8 mouse cellular contexts compared by ENCODE assay signal in genomic region chr10:63386444-63386843, GRCm38 (mm10). TPM values are rescaled to one million over a fixed set of nuclear protein-coding genes. Genes with fewer than 3 reads are reported as not detected.
DNase-seq lines count a peak whose midpoint lies in the region; ATAC-seq and TF ChIP-seq lines count a peak whose summit lies in the region.

No protein-coding gene starts in this region.

- no peaks in the 10 kb centered on the region for H3K36me3 ChIP-seq in intestine, postnatal 0 days (ENCODE audit: control insufficient read depth, insufficient read depth)
- no peaks in the 10 kb centered on the region for H3K36me3 ChIP-seq in midbrain, embryonic 10.5 days

- peak overlapping the region; percentile 32; the same call in 1 of the 2 replicates for H3K9ac ChIP-seq in intestine, postnatal 0 days (ENCODE audit: low read depth, low read length)

- no peaks in the 10 kb centered on the region for H3K9me3 ChIP-seq in intestine, postnatal 0 days (ENCODE audit: control insufficient read depth)
- no peaks in the 10 kb centered on the region for H3K9me3 ChIP-seq in midbrain, embryonic 10.5 days (replicated peaks)

- peak; percentile 89 for DNase-seq in adrenal gland, postnatal 10 days
- peak; percentile 70 for DNase-seq in embryo, embryonic 9.5 days (ENCODE audit: extremely low spot score)
- DNase-seq in gastrocnemius, postnatal 4 days (ENCODE audit: low spot score in 2 of 2) = peak; percentile 49 to 79
- DNase-seq in left cerebral cortex, postnatal 36 days (ENCODE audit: low spot score in 2 of 2) = peak; percentile 79 to 85
- DNase-seq in midbrain, embryonic 10.5 days (ENCODE audit: low spot score) = peak; percentile 80
- DNase-seq in right cerebral cortex, postnatal 36 days (ENCODE audit: low spot score in 2 of 2) = peak; percentile 77 to 85
- peak; percentile 71 to 78 for DNase-seq in urinary bladder, postnatal 4 days (ENCODE audit: low spot score in 2 of 2)

- TF ChIP-seq CTCF in intestine, postnatal 0 days (IDR thresholded peaks at IDR 0.05; ENCODE audit: low read depth) = no peak

- no peaks in the 10 kb centered on the region for H3K27me3 ChIP-seq in intestine, postnatal 0 days (replicated peaks; ENCODE audit: control insufficient read depth, insufficient read depth, low read length)
- peaks cover 4% of the 10 kb centered on the region for H3K27me3 ChIP-seq in midbrain, embryonic 10.5 days (ENCODE audit: low read depth, poor library complexity, severe bottlenecking)

- H3K4me2 ChIP-seq in intestine, postnatal 0 days (replicated peaks; ENCODE audit: low read depth) = peak overlapping the region; percentile 80

- no peak overlapping the region for H3K27ac ChIP-seq in intestine, postnatal 0 days (ENCODE audit: low read depth, low read length)
- peak overlapping the region; percentile 66 for H3K27ac ChIP-seq in midbrain, embryonic 10.5 days (replicated peaks)

- H3K4me1 ChIP-seq in intestine, postnatal 0 days (replicated peaks; ENCODE audit: control insufficient read depth, insufficient read depth, low read length) = no peaks in the 10 kb centered on the region
- H3K4me1 ChIP-seq in midbrain, embryonic 10.5 days = peaks cover 8% of the 10 kb centered on the region

- intact Hi-C loops in left cerebral cortex, postnatal 36 days (cut with DNase I) = loop anchor here (10.0 kb wide), 1 partner anchor 142 kb away; the partner anchor contains the start of gene Herc4

- WGBS in intestine, postnatal 0 days = under 1% methylated on average over 19 of the region's 19 CpGs
- WGBS in midbrain, embryonic 10.5 days = under 1% methylated on average over 19 of the region's 19 CpGs

- H3K4me3 ChIP-seq in intestine, postnatal 0 days (ENCODE audit: low read depth, low read length) = peak overlapping the region; percentile 56
- peak overlapping the region; percentile 60 for H3K4me3 ChIP-seq in midbrain, embryonic 10.5 days

- ATAC-seq in intestine, postnatal 0 days = peak; percentile 47; the same call in 1 of the 2 replicates

RNA-seq across cellular contexts. Expression of gene Dnajc12, which starts 4.2 kb away (rescaled TPM):
- total RNA-seq in adrenal gland, postnatal 10 days (2021) = 10 to 100 TPM; 14.6 to 15.9 TPM
- 10 to 100 TPM in 1 of 2 experiments, 1 to 10 TPM in 1; 9.4 to 10.9 TPM for total RNA-seq in gastrocnemius, postnatal 4 days (2021)
- polyA plus RNA-seq in intestine, postnatal 0 days (2015; fragmentation: Nextera tagmentation; extraction: Ambion mirVana) = 5.3 and 6.4 TPM in 2 replicates
- total RNA-seq in left cerebral cortex, postnatal 36 days (2021) = 10 to 100 TPM; 21.7 to 22.0 TPM
- 11.9 and 15.2 TPM in 2 replicates for polyA plus RNA-seq in midbrain, embryonic 10.5 days (2016; fragmentation: Nextera tagmentation; extraction: Ambion mirVana)

RNA-seq across cellular contexts. Expression of gene Sirt1, which starts 4.9 kb away (rescaled TPM):
- 10 to 100 TPM; 17.3 to 17.5 TPM for total RNA-seq in adrenal gland, postnatal 10 days (2021)
- 10 to 100 TPM in 1 of 2 experiments, 1 to 10 TPM in 1; 9.3 to 14.1 TPM for total RNA-seq in gastrocnemius, postnatal 4 days (2021)
- 3.9 and 5.2 TPM in 2 replicates for polyA plus RNA-seq in intestine, postnatal 0 days (2015; fragmentation: Nextera tagmentation; extraction: Ambion mirVana)
- total RNA-seq in left cerebral cortex, postnatal 36 days (2021) = 10 to 100 TPM; 12.4 to 16.1 TPM
- 4.9 and 6.2 TPM in 2 replicates for polyA plus RNA-seq in midbrain, embryonic 10.5 days (2016; fragmentation: Nextera tagmentation; extraction: Ambion mirVana)

RNA-seq across cellular contexts. Expression of gene Gm7075, which starts 35.1 kb away (rescaled TPM):
- total RNA-seq in adrenal gland, postnatal 10 days (2021) = not detected
- total RNA-seq in gastrocnemius, postnatal 4 days (2021) = not detected
- not detected in 2 replicates for polyA plus RNA-seq in intestine, postnatal 0 days (2015; fragmentation: Nextera tagmentation; extraction: Ambion mirVana)
- not detected for total RNA-seq in left cerebral cortex, postnatal 36 days (2021)
- not detected in 2 replicates for polyA plus RNA-seq in midbrain, embryonic 10.5 days (2016; fragmentation: Nextera tagmentation; extraction: Ambion mirVana)

RNA-seq across cellular contexts. Expression of gene Ctnna3, which starts 43.5 kb away (rescaled TPM):
- total RNA-seq in adrenal gland, postnatal 10 days (2021) = 1 to 10 TPM; 2.1 to 3.5 TPM
- total RNA-seq in gastrocnemius, postnatal 4 days (2021) = 10 to 100 TPM; 25.3 to 27.7 TPM
- polyA plus RNA-seq in intestine, postnatal 0 days (2015; fragmentation: Nextera tagmentation; extraction: Ambion mirVana) = 0.33 and 0.55 TPM in 2 replicates
- 1 to 10 TPM; 1.8 to 2.7 TPM for total RNA-seq in left cerebral cortex, postnatal 36 days (2021)
- polyA plus RNA-seq in midbrain, embryonic 10.5 days (2016; fragmentation: Nextera tagmentation; extraction: Ambion mirVana) = 0.05 TPM in 1 of 2 replicates, not detected in the other
